Mouse (Mus musculus): Measurements from ENCODE around the gene Sox12. TPM values are rescaled to one million over a fixed set of nuclear protein-coding genes. Genes with fewer than 3 reads are reported as not detected.

The Sox12 gene
- polyA plus RNA-seq, 1 experiment from 2014 or later, result 15.8 TPM

- no peak for ATAC-seq
- Histone ChIP-seq H3K9ac (replicated peaks; ENCODE audit: low read depth, low read length) (no peak overlapping the region), H3K4me3 (replicated peaks; ENCODE audit: low read length) (no peak overlapping the region), H3K27me3 (replicated peaks; ENCODE audit: control insufficient read depth, insufficient read depth, low read length) (peaks cover 2% of the 10 kb centered on the region), H3K27ac (ENCODE audit: low read length) (no peak overlapping the region), H3K4me1 (replicated peaks; ENCODE audit: control insufficient read depth, insufficient read depth, low read length) (peaks cover 7% of the 10 kb centered on the region), H3K4me2 (ENCODE audit: low read length) (no peak overlapping the region), H3K9me3 (ENCODE audit: control insufficient read depth, low read length) (no peaks in the 10 kb centered on the region), H3K36me3 (ENCODE audit: control insufficient read depth, insufficient read depth) (no peaks in the 10 kb centered on the region)
- WGBS, result 68% methylated on average over 2 of the region's 2 CpGs
Observed at GRCm38 (mm10) chr2:152347722-152348121, 50.1 kb downstream of the Sox12 start.

DNA sequence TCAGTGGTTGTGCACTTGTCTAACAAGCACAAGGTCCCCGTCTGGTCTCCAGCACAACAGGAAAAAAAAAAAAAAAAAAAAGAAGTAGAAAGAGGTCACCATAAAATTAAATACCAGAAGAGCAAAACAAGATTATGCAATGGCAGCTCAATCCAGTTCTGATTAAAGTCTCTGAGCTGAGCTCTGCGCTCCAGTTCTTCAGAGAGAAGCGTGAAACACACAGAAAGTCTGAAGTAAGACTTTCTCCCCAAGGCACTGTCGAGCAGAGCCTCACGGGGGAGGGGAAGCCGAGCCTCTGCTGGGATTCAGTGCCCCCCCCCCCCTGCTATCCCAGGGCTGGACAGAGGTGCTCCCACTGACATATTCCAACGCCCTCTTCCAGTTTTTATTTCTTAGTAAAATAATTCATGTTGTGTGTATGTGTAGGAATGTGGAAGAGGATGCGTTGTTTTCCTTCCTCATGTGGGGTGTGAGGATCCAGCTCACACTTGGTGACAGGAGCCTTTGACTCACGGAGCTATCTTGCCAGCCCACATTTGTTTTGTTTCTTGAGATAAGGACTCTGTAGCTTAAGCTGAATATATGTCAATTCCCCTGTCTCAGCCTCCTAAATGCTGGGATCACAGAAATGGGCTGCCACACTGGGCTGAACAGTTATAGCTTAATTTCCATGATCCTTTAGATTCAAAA, 50.9 kb downstream of the Sox12 start:
- Histone ChIP-seq H3K4me1 (replicated peaks; ENCODE audit: control insufficient read depth, insufficient read depth, low read length) (peaks cover 7% of the 10 kb centered on the region), H3K27me3 (replicated peaks; ENCODE audit: control insufficient read depth, insufficient read depth, low read length) (peaks cover 2% of the 10 kb centered on the region), H3K4me3 (replicated peaks; ENCODE audit: low read length) (no peak overlapping the region), H3K9ac (replicated peaks; ENCODE audit: low read depth, low read length) (no peak overlapping the region), H3K36me3 (ENCODE audit: control insufficient read depth, insufficient read depth) (no peaks in the 10 kb centered on the region), H3K27ac (ENCODE audit: low read length) (no peak overlapping the region), H3K9me3 (ENCODE audit: control insufficient read depth, low read length) (no peaks in the 10 kb centered on the region), H3K4me2 (ENCODE audit: low read length) (no peak overlapping the region)
- WGBS, result 56% methylated on average over 9 of the region's 9 CpGs
- no peak for ATAC-seq

GRCm38 (mm10) chr2:152345393-152345792, 52.5 kb downstream of the Sox12 start:
- H3K4me3 ChIP-seq (replicated peaks; ENCODE audit: low read length), result no peak overlapping the region
- H3K9me3 ChIP-seq (ENCODE audit: control insufficient read depth, low read length), result no peaks in the 10 kb centered on the region
- no peak for ATAC-seq
- no peak overlapping the region for H3K27ac ChIP-seq (ENCODE audit: low read length)
- no peak overlapping the region for H3K4me2 ChIP-seq (ENCODE audit: low read length)
- peaks cover 2% of the 10 kb centered on the region for H3K27me3 ChIP-seq (replicated peaks; ENCODE audit: control insufficient read depth, insufficient read depth, low read length)
- H3K9ac ChIP-seq (replicated peaks; ENCODE audit: low read depth, low read length), result no peak overlapping the region
- H3K4me1 ChIP-seq (replicated peaks; ENCODE audit: control insufficient read depth, insufficient read depth, low read length), result peaks cover 7% of the 10 kb centered on the region
- 67% methylated on average over 6 of the region's 6 CpGs for WGBS
- no peaks in the 10 kb centered on the region for H3K36me3 ChIP-seq (ENCODE audit: control insufficient read depth, insufficient read depth)

- Histone ChIP-seq H3K4me3 (replicated peaks; ENCODE audit: low read length) (no peak overlapping the region), H3K4me2 (ENCODE audit: low read length) (no peak overlapping the region), H3K27ac (ENCODE audit: low read length) (no peak overlapping the region), H3K4me1 (replicated peaks; ENCODE audit: control insufficient read depth, insufficient read depth, low read length) (peaks cover 7% of the 10 kb centered on the region), H3K9ac (replicated peaks; ENCODE audit: low read depth, low read length) (no peak overlapping the region), H3K27me3 (replicated peaks; ENCODE audit: control insufficient read depth, insufficient read depth, low read length) (peaks cover 2% of the 10 kb centered on the region), H3K9me3 (ENCODE audit: control insufficient read depth, low read length) (no peaks in the 10 kb centered on the region), H3K36me3 (ENCODE audit: control insufficient read depth, insufficient read depth) (no peaks in the 10 kb centered on the region)
- no peak for ATAC-seq
- WGBS, result 67% methylated on average over 5 of the region's 5 CpGs
Observed at GRCm38 (mm10) chr2:152344909-152345308, 53.0 kb downstream of the Sox12 start.

DNA sequence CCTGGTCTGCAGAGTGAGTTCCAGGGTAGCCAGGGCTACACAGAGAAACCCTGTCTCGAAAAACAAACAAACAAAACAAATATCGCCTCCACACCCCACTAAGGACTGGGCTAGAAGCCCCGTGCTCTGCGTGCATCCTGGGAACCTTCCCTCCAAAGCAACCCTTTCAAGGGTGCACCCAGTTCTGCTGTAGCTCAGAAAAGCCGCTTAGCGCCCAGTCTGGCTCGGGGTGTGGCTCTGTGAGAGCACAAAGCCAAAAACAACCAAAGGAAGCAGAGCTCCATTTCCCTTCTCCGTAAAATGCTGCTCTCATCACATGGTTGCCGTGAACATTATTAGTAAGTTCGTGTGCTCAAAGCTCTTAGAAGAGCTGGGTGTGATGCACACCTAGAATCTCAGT, 53.5 kb downstream of the Sox12 start:
- H3K36me3 ChIP-seq (ENCODE audit: control insufficient read depth, insufficient read depth), result no peaks in the 10 kb centered on the region
- 10% methylated on average over 10 of the region's 10 CpGs for WGBS
- H3K9ac ChIP-seq (replicated peaks; ENCODE audit: low read depth, low read length), result peak overlapping the region; percentile 61
- H3K4me3 ChIP-seq (replicated peaks; ENCODE audit: low read length), result peak overlapping the region; percentile 57
- ATAC-seq, result peak; percentile 21
- peaks cover 2% of the 10 kb centered on the region for H3K27me3 ChIP-seq (replicated peaks; ENCODE audit: control insufficient read depth, insufficient read depth, low read length)
- H3K4me2 ChIP-seq (ENCODE audit: low read length), result peak overlapping the region; percentile 84
- peaks cover 7% of the 10 kb centered on the region for H3K4me1 ChIP-seq (replicated peaks; ENCODE audit: control insufficient read depth, insufficient read depth, low read length)
- no peaks in the 10 kb centered on the region for H3K9me3 ChIP-seq (ENCODE audit: control insufficient read depth, low read length)
- no peak overlapping the region for H3K27ac ChIP-seq (ENCODE audit: low read length)

Other genes starting within 250 kb of the Sox12 start
- 123 and 137 TPM in 2 replicates for gene Csnk2a1, start 171.2 kb downstream of the Sox12 start, polyA plus RNA-seq (2015; fragmentation: Nextera tagmentation; extraction: Ambion mirVana)
- gene Tbc1d20, start 104.2 kb downstream of the Sox12 start, polyA plus RNA-seq (2015; fragmentation: Nextera tagmentation; extraction: Ambion mirVana), result 36.0 and 37.7 TPM in 2 replicates
- 104 and 111 TPM in 2 replicates for gene Rbck1, start 65.4 kb downstream of the Sox12 start, polyA plus RNA-seq (2015; fragmentation: Nextera tagmentation; extraction: Ambion mirVana)
- 0.78 and 1.9 TPM in 2 replicates for gene Trib3, start 54.0 kb downstream of the Sox12 start, polyA plus RNA-seq (2015; fragmentation: Nextera tagmentation; extraction: Ambion mirVana)
- gene Nrsn2, start 21.4 kb downstream of the Sox12 start, polyA plus RNA-seq (2015; fragmentation: Nextera tagmentation; extraction: Ambion mirVana), result 10.5 and 22.6 TPM in 2 replicates
- 13.3 and 14.1 TPM in 2 replicates for gene Zcchc3, start 17.0 kb upstream of the Sox12 start, polyA plus RNA-seq (2015; fragmentation: Nextera tagmentation; extraction: Ambion mirVana)
- gene 6820408C15Rik, start 17.5 kb upstream of the Sox12 start, polyA plus RNA-seq (2015; fragmentation: Nextera tagmentation; extraction: Ambion mirVana), result 1.4 and 1.9 TPM in 2 replicates
- gene Defb23, start 66.6 kb upstream of the Sox12 start, polyA plus RNA-seq (2015; fragmentation: Nextera tagmentation; extraction: Ambion mirVana), result not detected in 2 replicates
- gene Defb20, start 79.0 kb upstream of the Sox12 start, polyA plus RNA-seq (2015; fragmentation: Nextera tagmentation; extraction: Ambion mirVana), result not detected in 2 replicates
- gene Defb22, start 92.1 kb upstream of the Sox12 start, polyA plus RNA-seq (2015; fragmentation: Nextera tagmentation; extraction: Ambion mirVana), result not detected in 2 replicates
- not detected in 2 replicates for gene Defb26, start 113.6 kb upstream of the Sox12 start, polyA plus RNA-seq (2015; fragmentation: Nextera tagmentation; extraction: Ambion mirVana)
- gene Defb28, start 120.2 kb upstream of the Sox12 start, polyA plus RNA-seq (2015; fragmentation: Nextera tagmentation; extraction: Ambion mirVana), result not detected in 2 replicates
- gene Defb29, start 142.0 kb upstream of the Sox12 start, polyA plus RNA-seq (2015; fragmentation: Nextera tagmentation; extraction: Ambion mirVana), result not detected in 2 replicates
- not detected in 2 replicates for gene Gm17416, start 171.3 kb upstream of the Sox12 start, polyA plus RNA-seq (2015; fragmentation: Nextera tagmentation; extraction: Ambion mirVana)
- not detected in 2 replicates for gene Defb21, start 174.7 kb upstream of the Sox12 start, polyA plus RNA-seq (2015; fragmentation: Nextera tagmentation; extraction: Ambion mirVana)
- not detected in 2 replicates for gene Defb19, start 182.2 kb upstream of the Sox12 start, polyA plus RNA-seq (2015; fragmentation: Nextera tagmentation; extraction: Ambion mirVana)
- gene Defb45, start 201.3 kb upstream of the Sox12 start, polyA plus RNA-seq (2015; fragmentation: Nextera tagmentation; extraction: Ambion mirVana), result not detected in 2 replicates
- gene Defb36, start 206.3 kb upstream of the Sox12 start, polyA plus RNA-seq (2015; fragmentation: Nextera tagmentation; extraction: Ambion mirVana), result not detected in 2 replicates
- gene Defb25, start 225.0 kb upstream of the Sox12 start, polyA plus RNA-seq (2015; fragmentation: Nextera tagmentation; extraction: Ambion mirVana), result not detected in 2 replicates
- 0.32 and 0.67 TPM in 2 replicates for gene Rem1, start 228.9 kb upstream of the Sox12 start, polyA plus RNA-seq (2015; fragmentation: Nextera tagmentation; extraction: Ambion mirVana)

Data from forebrain, embryonic 16.5 days (tissue).